Mouse (Mus musculus) testis, adult 2 months (tissue): ENCODE measurements at regions not wholly inside any gene's neighbourhood (a gene's known extent, or its start where the extent isn't known, plus 50 kb on each side); places are given as distances from the start of the nearest gene placed in this dataset.

Experiments
- H3K27ac ChIP-seq: fragments of 200-500 bp; 2 replicates; pipeline ENCODE4 v1.5.1; 2012; ENCODE audit warnings: low read depth, low read length; ENCODE audit not compliant: control insufficient read depth, insufficient read depth
- H3K27me3 ChIP-seq: fragments of 200-500 bp; 2 replicates; pipeline ENCODE4 v1.6.1; 2012; ENCODE audit warnings: mild to moderate bottlenecking, low read length, moderate library complexity; ENCODE audit not compliant: control insufficient read depth, insufficient read depth
- H3K36me3 ChIP-seq: fragments of 200-500 bp; 2 replicates; pipeline ENCODE4 v1.6.1; 2012; ENCODE audit warnings: mild to moderate bottlenecking, low read length; ENCODE audit not compliant: control insufficient read depth, insufficient read depth
- H3K4me1 ChIP-seq: fragments of 200-500 bp; 2 replicates; pipeline ENCODE4 v1.6.1; 2012; ENCODE audit warnings: low read length; ENCODE audit not compliant: control insufficient read depth, insufficient read depth
- H3K4me3 ChIP-seq: fragments of 200-500 bp; 2 replicates; pipeline ENCODE4 v1.5.1; 2012; ENCODE audit warnings: low read depth, mild to moderate bottlenecking, low read length, moderate library complexity, mixed read lengths; ENCODE audit not compliant: control insufficient read depth
- CTCF ChIP-seq: fragments of 200-500 bp; IDR thresholded peaks from 2 replicates; pipeline ENCODE4 v1.5.1; 2012; ENCODE audit warnings: low read depth, mild to moderate bottlenecking, inconsistent platforms, low read length, moderate library complexity; ENCODE audit not compliant: control insufficient read depth, insufficient read depth, insufficient replicate concordance
- POLR2A ChIP-seq: fragments of 200-500 bp; IDR thresholded peaks from 2 replicates; pipeline ENCODE4 v1.6.1; 2012; ENCODE audit warnings: low read depth, mild to moderate bottlenecking, inconsistent platforms, low read length, moderate library complexity; ENCODE audit not compliant: control insufficient read depth

DNA sequence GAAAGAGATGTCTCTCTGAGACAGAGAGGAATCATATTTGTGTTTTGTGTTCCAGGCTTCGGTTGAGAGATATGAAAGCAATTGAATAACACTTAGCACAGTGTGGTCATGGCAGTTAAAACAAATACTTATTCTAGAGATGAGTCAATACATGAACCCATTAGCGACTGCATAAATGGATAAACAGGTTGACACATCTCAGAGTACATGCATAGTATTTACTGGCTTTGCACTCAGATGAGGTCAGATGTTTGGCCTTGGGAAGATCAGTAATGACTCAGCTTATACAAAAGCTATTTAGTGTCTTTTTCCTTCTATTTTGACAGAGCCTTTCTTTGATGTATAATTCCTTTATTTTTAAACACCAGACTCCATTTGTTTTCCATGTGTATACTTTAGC lies 579.5 kb downstream of the Zfp619 start:
- TF ChIP-seq POLR2A, result no peak
- no peak for TF ChIP-seq CTCF
- no peaks in the 10 kb centered on the region for H3K4me1 ChIP-seq
- H3K36me3 ChIP-seq, result no peaks in the 10 kb centered on the region
- H3K27me3 ChIP-seq, result no peaks in the 10 kb centered on the region
- no peak overlapping the region for H3K27ac ChIP-seq
- H3K4me3 ChIP-seq, result no peak overlapping the region

GRCm38 (mm10) chr7:40103057-40103945 lies 585.7 kb downstream of the Zfp619 start:
- Histone ChIP-seq H3K27me3 (no peaks in the 10 kb centered on the region), H3K4me3 (no peak overlapping the region), H3K27ac (no peak overlapping the region), H3K36me3 (no peaks in the 10 kb centered on the region), H3K4me1 (no peaks in the 10 kb centered on the region)
- TF ChIP-seq POLR2A (no peak), CTCF (no peak)

DNA sequence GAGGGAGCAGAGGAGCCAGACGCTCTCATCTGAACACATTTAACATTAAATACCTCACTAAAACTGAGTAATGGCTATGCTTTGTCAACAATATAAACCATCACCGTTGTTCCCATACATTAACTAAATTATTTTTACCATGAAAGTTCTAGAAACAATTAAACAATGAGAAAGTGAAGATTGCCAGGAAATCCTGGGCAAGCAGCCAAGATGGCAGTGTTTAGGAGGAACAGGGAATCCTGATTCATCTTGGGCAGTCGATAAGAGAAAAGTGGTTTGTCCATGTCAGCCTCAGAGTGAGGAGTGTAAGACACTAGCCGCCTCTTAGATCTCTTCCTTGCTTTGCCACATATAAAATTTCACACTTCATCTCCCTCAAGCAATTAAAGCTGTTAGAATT lies 625.3 kb downstream of the Zfp619 start:
- no peaks in the 10 kb centered on the region for H3K4me1 ChIP-seq
- H3K27ac ChIP-seq, result no peak overlapping the region
- no peak for TF ChIP-seq POLR2A
- TF ChIP-seq CTCF, result no peak
- H3K27me3 ChIP-seq, result no peaks in the 10 kb centered on the region
- H3K4me3 ChIP-seq, result no peak overlapping the region
- no peaks in the 10 kb centered on the region for H3K36me3 ChIP-seq

DNA sequence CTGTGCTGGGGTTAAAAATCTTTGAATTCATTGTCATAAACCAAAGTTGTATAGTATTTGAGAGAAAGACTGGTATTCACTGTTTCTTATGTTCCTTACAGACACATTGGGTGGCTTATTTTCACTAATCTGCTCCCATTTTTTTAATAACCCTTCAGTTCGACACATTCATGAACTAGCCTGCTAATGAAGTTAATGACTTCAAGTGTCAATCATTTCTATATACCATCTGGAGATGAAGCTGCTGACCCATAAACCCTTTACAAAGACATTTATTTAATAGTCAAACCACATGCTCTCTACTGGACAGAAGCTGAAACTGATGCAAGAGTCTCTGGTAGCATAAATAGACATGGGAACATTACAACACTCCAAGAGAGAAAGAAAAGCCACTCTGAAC lies 626.9 kb downstream of the Zfp619 start:
- TF ChIP-seq POLR2A (no peak), CTCF (no peak)
- Histone ChIP-seq H3K4me3 (no peak overlapping the region), H3K27me3 (no peaks in the 10 kb centered on the region), H3K27ac (no peak overlapping the region), H3K4me1 (no peaks in the 10 kb centered on the region), H3K36me3 (no peaks in the 10 kb centered on the region)

- Histone ChIP-seq H3K27ac (no peak overlapping the region), H3K27me3 (no peaks in the 10 kb centered on the region), H3K4me3 (no peak overlapping the region), H3K36me3 (no peaks in the 10 kb centered on the region), H3K4me1 (no peaks in the 10 kb centered on the region)
- no peak for TF ChIP-seq POLR2A
- TF ChIP-seq CTCF, result no peak
Measured at GRCm38 (mm10) chr7:40177570-40177969, 660.0 kb downstream of the Zfp619 start.

DNA sequence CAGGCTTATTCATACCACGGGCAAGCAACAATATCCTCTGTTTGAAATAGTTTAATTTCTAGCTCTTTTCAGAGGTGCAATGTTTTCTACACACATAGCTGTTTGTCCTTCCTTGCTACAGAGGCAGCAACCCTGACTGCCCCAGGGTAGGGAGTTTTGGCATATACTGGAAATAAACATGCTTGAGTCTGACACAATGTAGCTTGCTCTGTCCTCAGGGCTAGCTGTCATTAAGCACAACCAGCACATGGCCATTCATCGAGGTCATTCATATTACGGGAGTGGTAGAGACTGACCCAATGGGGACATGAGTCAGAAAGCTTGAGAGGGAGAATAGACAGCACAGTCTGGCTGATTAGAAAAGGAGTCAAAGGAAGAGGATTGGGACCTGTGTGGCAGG lies 677.8 kb downstream of the Zfp619 start:
- H3K36me3 ChIP-seq, result no peaks in the 10 kb centered on the region
- H3K27ac ChIP-seq, result no peak overlapping the region
- no peaks in the 10 kb centered on the region for H3K27me3 ChIP-seq
- H3K4me3 ChIP-seq, result no peak overlapping the region
- no peaks in the 10 kb centered on the region for H3K4me1 ChIP-seq
- TF ChIP-seq POLR2A, result no peak
- no peak for TF ChIP-seq CTCF

DNA sequence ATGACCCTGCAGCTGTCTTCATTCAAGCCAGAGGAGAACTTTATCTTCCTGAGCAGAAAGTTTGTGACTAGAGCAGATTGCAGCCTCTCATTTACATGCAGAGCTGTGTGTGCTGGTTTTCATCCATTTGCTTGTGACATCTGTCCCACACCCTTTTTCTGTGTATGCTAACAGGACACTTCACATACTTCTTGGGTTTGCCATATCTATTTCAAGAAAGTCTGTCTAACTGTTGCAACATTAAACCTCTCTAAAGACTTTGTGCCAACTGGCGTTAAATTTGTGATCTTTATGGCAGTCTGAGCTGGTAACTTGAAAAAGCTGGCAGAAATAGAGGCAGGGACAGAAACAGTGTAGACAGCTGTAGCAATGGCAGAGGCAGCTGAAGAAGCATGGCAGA lies 685.0 kb downstream of the Zfp619 start:
- TF ChIP-seq CTCF, result no peak
- TF ChIP-seq POLR2A, result no peak
- no peaks in the 10 kb centered on the region for H3K27me3 ChIP-seq
- H3K4me3 ChIP-seq, result no peak overlapping the region
- H3K36me3 ChIP-seq, result no peaks in the 10 kb centered on the region
- no peaks in the 10 kb centered on the region for H3K4me1 ChIP-seq
- no peak overlapping the region for H3K27ac ChIP-seq
